ENCODE assay signal across 13 mouse cellular contexts in the genomic region with DNA sequence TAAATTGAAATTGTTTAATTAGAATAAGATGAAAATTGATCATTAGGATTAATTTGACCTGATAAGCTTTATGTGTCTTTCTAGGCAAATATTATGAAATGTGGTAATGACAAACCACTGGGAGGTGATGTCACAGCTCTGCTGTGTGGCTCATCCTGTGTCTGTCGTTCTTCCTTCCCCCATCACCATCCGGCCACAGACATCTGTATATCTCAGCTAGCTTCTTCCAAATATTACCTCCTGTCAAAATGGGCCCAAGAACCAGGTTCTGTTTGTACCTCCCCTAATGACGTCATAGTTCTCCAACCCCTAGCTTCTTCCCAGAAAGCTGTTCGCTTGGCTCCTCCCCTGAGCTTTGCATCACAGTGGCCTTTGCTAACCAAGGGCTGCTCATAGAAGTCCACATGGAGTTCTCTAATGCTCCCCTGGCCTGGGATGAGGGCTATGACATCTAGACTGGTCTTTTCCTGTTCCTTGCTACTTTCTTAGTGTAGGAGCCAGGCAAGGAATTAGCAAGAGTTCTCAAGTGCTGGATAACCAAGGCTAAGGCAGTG.
A peak's percentile ranks its signal among the peaks of the same experiment; 100 is the strongest.
DNase-seq lines count a peak whose midpoint lies in the region; ATAC-seq and TF ChIP-seq lines count a peak whose summit lies in the region.
"Had no signal": no experiment of that assay in that cellular context is flagged by ENCODE, and none has a peak within 500 bp of the region (broad histone marks: within the 10 kb centered on the region; RNA-seq: fewer than 3 reads in every experiment).

No protein-coding gene starts in this region.

- no peak overlapping the region for H3K4me3 ChIP-seq in heart, embryonic 13.5 days
- H3K4me3 ChIP-seq in lung, embryonic 16.5 days (ENCODE audit: low read length), result no peak overlapping the region
- H3K4me3 ChIP-seq in lung, adult 2 months (replicated peaks; ENCODE audit: extremely low read depth, low read depth, low read length), result no peak overlapping the region
- H3K4me3 ChIP-seq in small intestine, adult 2 months (ENCODE audit: low read depth, low read length), result no peak overlapping the region
- H3K4me3 ChIP-seq: embryonic facial prominence, embryonic 15.5 days; limb, embryonic 15.5 days had no signal

- no peaks in the 10 kb centered on the region for H3K27me3 ChIP-seq in heart, embryonic 13.5 days (replicated peaks)
- no peaks in the 10 kb centered on the region for H3K27me3 ChIP-seq in lung, embryonic 16.5 days (ENCODE audit: control insufficient read depth, insufficient read depth, low read depth, low read length)
- H3K27me3 ChIP-seq in small intestine, adult 2 months (ENCODE audit: control insufficient read depth, insufficient read depth, low read length), result no peaks in the 10 kb centered on the region
- H3K27me3 ChIP-seq: embryonic facial prominence, embryonic 15.5 days; limb, embryonic 15.5 days had no signal

- WGBS in heart, embryonic 13.5 days, result 86% methylated on average over 4 of the region's 4 CpGs
- WGBS in lung, embryonic 16.5 days, result 59% methylated on average over 4 of the region's 4 CpGs
- WGBS in lung, adult 2 months, result 49% methylated on average over 4 of the region's 4 CpGs
- 79% methylated on average over 4 of the region's 4 CpGs for WGBS in small intestine, adult 2 months

- H3K4me1 ChIP-seq in heart, embryonic 13.5 days, result peaks cover 64% of the 10 kb centered on the region
- H3K4me1 ChIP-seq in lung, embryonic 16.5 days (replicated peaks; ENCODE audit: control insufficient read depth, insufficient read depth, low read length), result peaks cover 4% of the 10 kb centered on the region; the same call in 1 of the 2 replicates
- H3K4me1 ChIP-seq in lung, adult 2 months (ENCODE audit: control insufficient read depth, insufficient read depth, low read length), result peaks cover 14% of the 10 kb centered on the region
- H3K4me1 ChIP-seq in small intestine, adult 2 months (ENCODE audit: control insufficient read depth, insufficient read depth, insufficient read length, low read length), result no peaks in the 10 kb centered on the region

- no peaks in the 10 kb centered on the region for H3K9me3 ChIP-seq in heart, embryonic 13.5 days
- H3K9me3 ChIP-seq in lung, embryonic 16.5 days (ENCODE audit: control insufficient read depth, low read length), result no peaks in the 10 kb centered on the region
- H3K9me3 ChIP-seq: embryonic facial prominence, embryonic 15.5 days; limb, embryonic 15.5 days had no signal

- no peak for ATAC-seq in heart, embryonic 13.5 days (ENCODE audit: extremely low read depth, insufficient number of reproducible peaks, low FRiP score, low TSS enrichment)
- ATAC-seq in lung, embryonic 16.5 days (ENCODE audit: low read depth), result peak; percentile 44; the same call in 1 of the 2 replicates
- peak; percentile 45 for ATAC-seq in common myeloid progenitor, adult 5-6 weeks (replicated peaks; ENCODE audit: low read depth, poor library complexity, severe bottlenecking)

- H3K27ac ChIP-seq in heart, embryonic 13.5 days (replicated peaks), result peak overlapping the region; percentile 29; the same call in 1 of the 2 replicates
- H3K27ac ChIP-seq in lung, embryonic 16.5 days (ENCODE audit: low read length), result peak overlapping the region; percentile 76
- H3K27ac ChIP-seq in small intestine, adult 2 months (ENCODE audit: insufficient read depth, low read depth, low read length), result peak overlapping the region; percentile 10; the same call in 1 of the 2 replicates
- H3K27ac ChIP-seq: embryonic facial prominence, embryonic 15.5 days; limb, embryonic 15.5 days had no signal

- TF ChIP-seq POLR2A in lung, adult 2 months (IDR thresholded peaks at IDR 0.05; ENCODE audit: borderline replicate concordance, extremely low read depth, low read depth, low read length), result no peak
- TF ChIP-seq POLR2A in small intestine, adult 2 months (IDR thresholded peaks at IDR 0.05; ENCODE audit: low read depth, low read length), result no peak

- H3K36me3 ChIP-seq in heart, embryonic 13.5 days, result peaks cover 20% of the 10 kb centered on the region
- no peaks in the 10 kb centered on the region for H3K36me3 ChIP-seq in lung, embryonic 16.5 days (ENCODE audit: control insufficient read depth, insufficient read depth, low read length)
- 0 out of 2 replicates have a peak, but pooled peaks cover 2% of the 10 kb centered on the region for H3K36me3 ChIP-seq in small intestine, adult 2 months (ENCODE audit: control insufficient read depth, insufficient read depth, low read length)
- H3K36me3 ChIP-seq: embryonic facial prominence, embryonic 15.5 days; limb, embryonic 15.5 days had no signal

- H3K4me2 ChIP-seq in heart, embryonic 13.5 days, result no peak overlapping the region
- no peak overlapping the region for H3K4me2 ChIP-seq in lung, embryonic 16.5 days (ENCODE audit: low read depth, low read length)
- H3K4me2 ChIP-seq: embryonic facial prominence, embryonic 15.5 days; limb, embryonic 15.5 days had no signal

- no peak overlapping the region for H3K9ac ChIP-seq in heart, embryonic 13.5 days
- no peak overlapping the region for H3K9ac ChIP-seq in lung, embryonic 16.5 days (ENCODE audit: low read length)
- H3K9ac ChIP-seq: embryonic facial prominence, embryonic 15.5 days; limb, embryonic 15.5 days had no signal

- DNase-seq in heart, adult 9 months (ENCODE audit: low spot score in 2 of 2), result no peak
- no peak for DNase-seq in lung, adult 2 months
- DNase-seq in embryo, embryonic 11 days, result no peak
- no peak for DNase-seq in cerebellum, adult 11-12 months
- DNase-seq: cerebellum, postnatal 25 days; kidney, adult 2 months; right cerebral cortex, postnatal 25 days had no signal

- no peak for TF ChIP-seq CTCF in lung, adult 2 months (IDR thresholded peaks at IDR 0.05; ENCODE audit: insufficient read depth, low read length)
- no peak for TF ChIP-seq CTCF in small intestine, adult 2 months (IDR thresholded peaks at IDR 0.05; ENCODE audit: extremely low read depth, insufficient read length, insufficient replicate concordance, low read depth, low read length)

Comparison
In these comparisons a context has a peak if more than half of its experiments do, and no peak if none do; other contexts are left out.
1. H3K27ac ChIP-seq: peak in every context shown above with its lines; median percentile 76 in lung, embryonic 16.5 days; 29 in heart, embryonic 13.5 days; 10 in small intestine, adult 2 months.